8 mouse cellular contexts compared by ENCODE assay signal in genomic region chr14:34219786-34220198, GRCm38 (mm10). TPM values are rescaled to one million over a fixed set of nuclear protein-coding genes. Genes with fewer than 3 reads are reported as not detected.
A peak's percentile ranks its signal among the peaks of the same experiment; 100 is the strongest.
DNase-seq lines count a peak whose midpoint lies in the region; ATAC-seq and TF ChIP-seq lines count a peak whose summit lies in the region.

No protein-coding gene starts in this region.

- peak overlapping the region; percentile 20; the same call in 1 of the 2 replicates for H3K9ac ChIP-seq in ES-E14 (ENCODE audit: insufficient read depth, low read depth, low read length, poor library complexity, severe bottlenecking)

- H3K27ac ChIP-seq in ES-E14 (ENCODE audit: insufficient read depth, low read depth, low read length, poor library complexity, severe bottlenecking) = no peak overlapping the region
- H3K27ac ChIP-seq in hindbrain, embryonic 10.5 days = no peak overlapping the region; the same call in 1 of the 2 replicates

- intact Hi-C loops in gastrocnemius, postnatal 14 days (cut with DNase I; ENCODE audit: low total_unique reads) = no loop called here

- peak overlapping the region; percentile 56 to 59 for H3K4me3 ChIP-seq in ES-E14 (ENCODE audit: insufficient read depth in 1 of 2, low read depth in 1 of 2, low read length in 2 of 2, poor library complexity in 1 of 2, severe bottlenecking in 1 of 2)
- peak overlapping the region; percentile 45 for H3K4me3 ChIP-seq in hindbrain, embryonic 10.5 days

- H3K4me1 ChIP-seq in ES-E14 (ENCODE audit: control insufficient read depth in 2 of 2, insufficient read depth in 2 of 2, low read length in 2 of 2, poor library complexity in 1 of 2) = no peaks in the 10 kb centered on the region
- peaks cover 5% of the 10 kb centered on the region for H3K4me1 ChIP-seq in hindbrain, embryonic 10.5 days (replicated peaks)

- H3K36me3 ChIP-seq in ES-E14 (ENCODE audit: control insufficient read depth, insufficient read depth, low read length, poor library complexity, severe bottlenecking) = no peaks in the 10 kb centered on the region
- no peaks in the 10 kb centered on the region for H3K36me3 ChIP-seq in hindbrain, embryonic 10.5 days

- 6% methylated on average over 29 of the region's 29 CpGs for WGBS in hindbrain, embryonic 10.5 days

- peaks cover 47% of the 10 kb centered on the region for H3K27me3 ChIP-seq in hindbrain, embryonic 10.5 days (ENCODE audit: insufficient read depth, poor library complexity, severe bottlenecking)

- H3K9me3 ChIP-seq in ES-E14 (ENCODE audit: control insufficient read depth, insufficient read depth, low read depth, low read length) = no peaks in the 10 kb centered on the region
- H3K9me3 ChIP-seq in hindbrain, embryonic 10.5 days = no peaks in the 10 kb centered on the region

- in situ Hi-C loops in ES-E14 (cut with MboI; ENCODE audit: low sequenced_read_pairs in 2 of 2, unreplicated experiment in 2 of 2) = no loop called here

- no peak for ATAC-seq in activated CD4-positive, CD25-positive, alpha-beta regulatory T cell, adult 4 months

- DNase-seq in gastrocnemius, postnatal 10 days = peak; percentile 14
- no peak for DNase-seq in gastrocnemius, postnatal 25 days
- no peak for DNase-seq in ES-E14 (ENCODE audit: low read depth, low spot score)
- no peak for DNase-seq in hindbrain, embryonic 10.5 days (ENCODE audit: low spot score)
- peak; percentile 18 for DNase-seq in lung, postnatal 10 days
- no peak for DNase-seq in frontal cortex, postnatal 36 days (ENCODE audit: low spot score in 2 of 2)
- no peak for DNase-seq in gastrocnemius, postnatal 14 days

TF ChIP-seq in ES-E14, 5 proteins besides CTCF, POLR2A, EP300 and RAD21:
- TF ChIP-seq HCFC1 (IDR thresholded peaks at IDR 0.05; ENCODE audit: borderline replicate concordance, insufficient read depth, low read length) = no peak
- no peak for TF ChIP-seq CHD2 (IDR thresholded peaks at IDR 0.05; ENCODE audit: low read depth, low read length)
- TF ChIP-seq ZC3H11A (IDR thresholded peaks at IDR 0.05; ENCODE audit: borderline replicate concordance, low read depth, low read length) = no peak
- TF ChIP-seq ZNF384 (IDR thresholded peaks at IDR 0.05; ENCODE audit: low read depth, low read length) = no peak
- TF ChIP-seq MAFK (IDR thresholded peaks at IDR 0.05; ENCODE audit: insufficient read depth, low read depth, low read length) = no peak

RNA-seq across cellular contexts. Expression of gene Syt15, which starts 0.4 kb away (rescaled TPM):
- 1 to 10 TPM in 1 of 2 experiments, under 1 TPM in 1; 0.89 to 1.6 TPM for total RNA-seq in gastrocnemius, postnatal 10 days (2021)
- total RNA-seq in gastrocnemius, postnatal 25 days (2021) = under 1 TPM; 0.51 to 0.67 TPM
- total RNA-seq in ES-E14 (2012; rRNA removed) = 0.26 TPM in 1 of 2 replicates, not detected in the other
- polyA plus RNA-seq in hindbrain, embryonic 10.5 days (2016; fragmentation: Nextera tagmentation; extraction: Ambion mirVana) = 0.14 and 0.17 TPM in 2 replicates
- polyA plus RNA-seq in activated CD4-positive, CD25-positive, alpha-beta regulatory T cell, adult 4 months (2017; shearing (Covaris generic)) = under 1 TPM in 1 of 2 experiments, not detected in 1; 0.19 TPM
- total RNA-seq in gastrocnemius, postnatal 14 days (2021) = under 1 TPM; 0.78 to 0.82 TPM

RNA-seq across cellular contexts. Expression of gene Gprin2, which starts 18.3 kb away (rescaled TPM):
- under 1 TPM; 0.50 to 0.52 TPM for total RNA-seq in gastrocnemius, postnatal 10 days (2021)
- under 1 TPM; 0.08 to 0.29 TPM for total RNA-seq in gastrocnemius, postnatal 25 days (2021)
- 0.58 and 1.6 TPM in 2 replicates for total RNA-seq in ES-E14 (2012; rRNA removed)
- 0.49 and 1.2 TPM in 2 replicates for polyA plus RNA-seq in hindbrain, embryonic 10.5 days (2016; fragmentation: Nextera tagmentation; extraction: Ambion mirVana)
- not detected for polyA plus RNA-seq in activated CD4-positive, CD25-positive, alpha-beta regulatory T cell, adult 4 months (2017; shearing (Covaris generic))
- total RNA-seq in gastrocnemius, postnatal 14 days (2021) = under 1 TPM; 0.16 to 0.86 TPM

Comparison
In these comparisons a context has a peak if more than half of its experiments do, and no peak if none do; other contexts are left out.
1. DNase-seq: peak in gastrocnemius, postnatal 10 days (single experiment) and lung, postnatal 10 days (single experiment); none in gastrocnemius, postnatal 25 days (single experiment), ES-E14 (single experiment), hindbrain, embryonic 10.5 days (single experiment), frontal cortex, postnatal 36 days (0 of 2) and gastrocnemius, postnatal 14 days (single experiment).